Mouse (Mus musculus) CH12.LX (cell line): ENCODE results near the gene Stxbp1. TPM values are rescaled to one million over a fixed set of nuclear protein-coding genes. Genes with fewer than 3 reads are reported as not detected.

Source experiments
- DNase-seq: peaks from one replicate; pipeline ENCODE4 v3.0.0-alpha.2; 2013; ENCODE audit errors: extremely low read depth
- H3K27ac ChIP-seq: 2 replicates; pipeline ENCODE4 v1.5.1; 2012; ENCODE audit warnings: low read depth, mild to moderate bottlenecking, control low read depth, moderate library complexity; ENCODE audit not compliant: insufficient read depth
- H3K27me3 ChIP-seq: replicated peaks from 2 replicates; pipeline ENCODE3; 2012; ENCODE audit warnings: inconsistent platforms
- H3K36me3 ChIP-seq, 2 experiments: replicated peaks in 1 of 2; 2 replicates each; pipeline versions ENCODE3 to v1.6.1; 2012; ENCODE audit warnings: inconsistent platforms in 1 of 2, low read length in 1 of 2, mild to moderate bottlenecking in 1 of 2, mixed read lengths in 1 of 2, moderate library complexity in 1 of 2; ENCODE audit not compliant: control insufficient read depth in 1 of 2, insufficient read depth in 1 of 2
- H3K4me1 ChIP-seq, 2 experiments: 2 replicates each; pipeline ENCODE4 v1.6.1; 2012; ENCODE audit warnings: inconsistent platforms in 1 of 2, moderate library complexity in 1 of 2; ENCODE audit not compliant: insufficient read depth in 2 of 2, control insufficient read depth in 1 of 2
- H3K4me2 ChIP-seq: 2 replicates; pipeline ENCODE4 v1.6.1; 2012; ENCODE audit warnings: low read depth, mild to moderate bottlenecking, control low read depth; ENCODE audit not compliant: poor library complexity, insufficient read depth, severe bottlenecking
- H3K4me3 ChIP-seq, 3 experiments: fragments of 150-350 bp in 1 of 3; sonication (generic) in 1 of 3; replicated peaks in 1 of 3; 2 replicates each; pipeline versions ENCODE3 to v1.5.1; 2011 to 2012; ENCODE audit warnings: low read depth in 2 of 3, low read length in 2 of 3, mild to moderate bottlenecking in 2 of 3, moderate library complexity in 2 of 3, control low read depth in 1 of 3, improper control_type of control experiment in 1 of 3, inconsistent platforms in 1 of 3, mixed read lengths in 1 of 3; ENCODE audit not compliant: poor library complexity in 1 of 3
- H3K79me2 ChIP-seq: replicated peaks from 2 replicates; pipeline ENCODE4 v1.6.1; 2012; ENCODE audit warnings: mild to moderate bottlenecking, moderate library complexity; ENCODE audit not compliant: control insufficient read depth, poor library complexity, insufficient read depth, severe bottlenecking; ENCODE audit errors: extremely low read depth
- H3K9ac ChIP-seq: 2 replicates; pipeline ENCODE4 v1.6.1; 2012; ENCODE audit warnings: low read depth, mild to moderate bottlenecking, control low read depth, moderate library complexity; ENCODE audit not compliant: insufficient read depth
- H3K9me3 ChIP-seq: replicated peaks from 2 replicates; pipeline ENCODE3; 2012; ENCODE audit warnings: low read length, inconsistent platforms, mixed read lengths
- CHD1 ChIP-seq: IDR thresholded peaks from 2 replicates; pipeline ENCODE4 v1.6.1; 2012; ENCODE audit warnings: low read depth, low read length, improper control_type of control experiment, inconsistent platforms
- E2F4 ChIP-seq: IDR thresholded peaks from 2 replicates; pipeline ENCODE4 v1.6.1; 2011; ENCODE audit warnings: low read depth, low read length, improper control_type of control experiment; ENCODE audit not compliant: insufficient replicate concordance
- EP300 ChIP-seq: IDR thresholded peaks from 2 replicates; pipeline ENCODE4 v1.6.1; 2011; ENCODE audit warnings: low read length, improper control_type of control experiment
- ETS1 ChIP-seq: conservative IDR thresholded peaks from 2 replicates; pipeline ENCODE4 v1.6.1; 2012; ENCODE audit warnings: low read depth, mild to moderate bottlenecking, inconsistent platforms, low read length, improper control_type of control experiment, moderate library complexity
- GABPA ChIP-seq: IDR thresholded peaks from 2 replicates; pipeline ENCODE4 v1.6.1; 2012; ENCODE audit warnings: low read depth, low read length, improper control_type of control experiment, inconsistent platforms; ENCODE audit not compliant: insufficient replicate concordance
- MAFK ChIP-seq: IDR thresholded peaks from 2 replicates; pipeline ENCODE4 v1.6.1; 2011; ENCODE audit warnings: low read length, improper control_type of control experiment; ENCODE audit not compliant: insufficient replicate concordance
- MAX ChIP-seq: IDR thresholded peaks from 2 replicates; pipeline ENCODE4 v1.6.1; 2011; ENCODE audit warnings: low read length, improper control_type of control experiment
- MXI1 ChIP-seq: IDR thresholded peaks from 2 replicates; pipeline ENCODE4 v1.6.1; 2011; ENCODE audit warnings: mild to moderate bottlenecking, low read depth, low read length, improper control_type of control experiment
- NELFE ChIP-seq: IDR thresholded peaks from 2 replicates; pipeline ENCODE4 v1.6.1; 2011; ENCODE audit warnings: low read depth, low read length, improper control_type of control experiment
- RAD21 ChIP-seq: IDR thresholded peaks from 2 replicates; pipeline ENCODE4 v1.6.1; 2011; ENCODE audit warnings: low read depth, mild to moderate bottlenecking, low read length, improper control_type of control experiment, moderate library complexity
- SMC3 ChIP-seq: IDR thresholded peaks from 2 replicates; pipeline ENCODE4 v1.6.1; 2011; ENCODE audit warnings: low read depth, low read length, improper control_type of control experiment
- TCF12 ChIP-seq: IDR thresholded peaks from 2 replicates; pipeline ENCODE4 v1.6.1; 2014; ENCODE audit warnings: low read depth, mild to moderate bottlenecking, inconsistent platforms, low read length, improper control_type of control experiment
- USF1 ChIP-seq: IDR thresholded peaks from 2 replicates; pipeline ENCODE4 v1.6.1; 2014; ENCODE audit warnings: low read depth, mild to moderate bottlenecking, inconsistent platforms, low read length, improper control_type of control experiment
- USF2 ChIP-seq: conservative IDR thresholded peaks from 2 replicates; pipeline ENCODE4 v1.6.1; 2011; ENCODE audit warnings: low read depth, low read length, improper control_type of control experiment
- ZC3H11A ChIP-seq: IDR thresholded peaks from 2 replicates; pipeline ENCODE4 v1.6.1; 2012; ENCODE audit warnings: low read depth, mild to moderate bottlenecking, inconsistent platforms, low read length, improper control_type of control experiment
- ZKSCAN1 ChIP-seq: IDR thresholded peaks from 2 replicates; pipeline ENCODE4 v1.6.1; 2012; ENCODE audit warnings: low read depth, inconsistent platforms, low read length, improper control_type of control experiment, borderline replicate concordance
- dilution Hi-C: fragments of 300-500 bp; cut with MboI; formaldehyde crosslinking; loops from 2 replicates; pipeline ENCODE4 v1.14.3; 2020; ENCODE audit warnings: low sequenced_read_pairs; ENCODE audit not compliant: extremely low pct_unique_long_range_greater_than_20kb, extremely low pct_ligation_motif_present
- in situ Hi-C: fragments of 300-500 bp; cut with MboI; formaldehyde crosslinking; loops from 3 replicates; pipeline ENCODE4 v1.14.3; 2019; ENCODE audit warnings: low sequenced_read_pairs, low pct_ligation_motif_present, low pct_unique_long_range_greater_than_20kb, mixed read lengths
- polyA plus RNA-seq: library from polyadenylated mRNA; unstranded; fragments of >175 nt; gene quantifications from 2 replicates; pipeline ENCODE4 v1.2.1, GENCODE M21; 2012; ENCODE audit warnings: low read depth; ENCODE audit not compliant: insufficient read length
- total RNA-seq, 2 experiments: library from RNA; depleted of rRNA; stranded (reverse); fragments of 300-350 nt in 1 of 2; fragments of >200 nt in 1 of 2; gene quantifications; 2 replicates each; pipeline ENCODE4 v1.2.3; 2012 to 2014

Gene Stxbp1
- total and polyA plus RNA-seq, 3 experiments: 1.5 to 8.3 (median 2.5) TPM

GRCm38 (mm10) chr2:32890280-32890679, 43.2 kb upstream of the Stxbp1 start:
- no peaks in the 10 kb centered on the region for H3K36me3 ChIP-seq
- H3K9me3 ChIP-seq: no peaks in the 10 kb centered on the region
- dilution Hi-C loops (no loop called here), in situ Hi-C loops (no loop called here)
- no peak overlapping the region for H3K4me3 ChIP-seq
- no peak for TF ChIP-seq SMC3
- TF ChIP-seq MAX: no peak
- TF ChIP-seq USF2: no peak
- no peak for TF ChIP-seq TCF12
- TF ChIP-seq NELFE: no peak
- TF ChIP-seq GABPA: no peak
- no peak for TF ChIP-seq USF1
- TF ChIP-seq EP300: no peak
- no peak for TF ChIP-seq MXI1
- TF ChIP-seq ZC3H11A: no peak
- no peak for TF ChIP-seq ZKSCAN1
- no peak for TF ChIP-seq RAD21
- no peak for TF ChIP-seq E2F4
- peaks cover 2% of the 10 kb centered on the region for H3K27me3 ChIP-seq
- peaks cover 5 to 31% of the 10 kb centered on the region in 2 experiments; a peak in 3 of 4 replicates for H3K4me1 ChIP-seq
- no peak overlapping the region for H3K4me2 ChIP-seq
- no peak overlapping the region for H3K9ac ChIP-seq
- H3K27ac ChIP-seq: no peak overlapping the region
- no peaks in the 10 kb centered on the region for H3K79me2 ChIP-seq
- no peak for DNase-seq

GRCm38 (mm10) chr2:32888551-32888950, 41.5 kb upstream of the Stxbp1 start:
- in situ Hi-C loops: no loop called here
- H3K27ac ChIP-seq: no peak overlapping the region
- H3K4me2 ChIP-seq: no peak overlapping the region
- H3K4me3 ChIP-seq: no peak overlapping the region
- no peaks in the 10 kb centered on the region for H3K9me3 ChIP-seq
- dilution Hi-C loops: no loop called here
- no peaks in the 10 kb centered on the region for H3K79me2 ChIP-seq
- TF ChIP-seq ETS1 (no peak), TCF12 (no peak), MAFK (no peak), SMC3 (no peak), GABPA (no peak), CHD1 (no peak)
- DNase-seq: no peak
- peaks cover 2% of the 10 kb centered on the region for H3K27me3 ChIP-seq
- no peak overlapping the region for H3K9ac ChIP-seq
- no peaks in the 10 kb centered on the region for H3K36me3 ChIP-seq
- peaks cover 0 to 18% of the 10 kb centered on the region in 2 experiments; a peak in 2 of 4 replicates for H3K4me1 ChIP-seq
